18 mouse cellular contexts compared by ENCODE assay signal in genomic region chr5:136286566-136286965, GRCm38 (mm10). TPM values are rescaled to one million over a fixed set of nuclear protein-coding genes. Genes with fewer than 3 reads are reported as not detected.
DNase-seq lines count a peak whose midpoint lies in the region; ATAC-seq lines count a peak whose summit lies in the region.
"Had no signal": no experiment of that assay in that cellular context is flagged by ENCODE, and none has a peak within 500 bp of the region (broad histone marks: within the 10 kb centered on the region; RNA-seq: fewer than 3 reads in every experiment).

No protein-coding gene starts in this region.

- peak; percentile 49 for ATAC-seq in megakaryocyte, adult 5-6 weeks (ENCODE audit: poor library complexity, severe bottlenecking)
- ATAC-seq: activated CD4-positive, CD25-positive, alpha-beta regulatory T cell, adult 4 months; forebrain, embryonic 13.5 days; forebrain, embryonic 15.5 days; forebrain, postnatal 0 days; Patski had no signal

- peak; percentile 54 for DNase-seq in 416B (ENCODE audit: low read depth)
- DNase-seq in cerebellum, adult 8-10 months, result no peak
- DNase-seq in cerebellum, postnatal 36 days, result no peak
- no peak for DNase-seq in gastrocnemius, adult 8-10 months (ENCODE audit: low spot score in 2 of 2)
- DNase-seq: adrenal gland, adult 8-10 months; adrenal gland, postnatal 14 days; adrenal gland, postnatal 36 days; cerebellum, adult 11-12 months; cerebellum, adult 2 months; cerebellum, adult 9-11 months; cerebellum, postnatal 14 days; forebrain, postnatal 0 days had no signal

RNA-seq across cellular contexts. Expression of gene Sh2b2, which starts 40.2 kb away (rescaled TPM):
- total RNA-seq in megakaryocyte, adult 5-6 weeks (2015), result 28.7 and 32.9 TPM in 2 replicates
- 13.3 and 15.1 TPM in 2 replicates for total RNA-seq in megakaryocyte, adult 5-6 weeks (2017)
- total RNA-seq in gastrocnemius, adult 8-10 months (2022), result 1 to 10 TPM; 2.1 to 2.8 (median 2.5) TPM
- total RNA-seq: MEL had no signal
